Mouse (Mus musculus): Measurements from ENCODE around the gene Gatd1.
A peak's percentile ranks its signal among the peaks of the same experiment; 100 is the strongest.

DNA sequence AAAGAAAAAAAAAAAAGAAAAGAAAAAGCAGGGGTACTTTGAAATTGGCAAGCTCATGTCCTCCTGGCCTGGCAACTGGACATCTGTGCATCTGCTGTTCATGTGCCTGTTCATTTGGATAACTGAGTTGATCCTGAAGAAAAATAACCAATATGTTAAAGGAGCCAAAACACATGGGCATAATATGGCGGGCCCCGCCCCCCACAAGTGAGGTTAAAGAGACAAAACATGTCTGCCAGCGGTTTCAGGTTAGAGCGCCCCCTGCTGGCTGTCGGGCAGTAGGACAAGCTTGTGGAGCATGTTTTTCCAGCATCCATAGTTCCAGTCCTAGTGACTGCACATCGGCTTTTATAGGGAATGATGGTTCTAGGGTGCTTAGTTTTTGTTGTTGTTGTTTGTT, 19.2 kb downstream of the Gatd1 start:
- no peak for TF ChIP-seq POLR2A (IDR thresholded peaks at IDR 0.05; ENCODE audit: low read depth, low read length)
- peak; percentile 48; the same call in 1 of the 2 replicates for TF ChIP-seq CTCF (IDR thresholded peaks at IDR 0.05; ENCODE audit: borderline replicate concordance, insufficient read depth, low read length)
